Mouse (Mus musculus): ENCODE data around the gene Utp4. TPM values are rescaled to one million over a fixed set of nuclear protein-coding genes. Genes with fewer than 3 reads are reported as not detected.
A peak's percentile ranks its signal among the peaks of the same experiment; 100 is the strongest.

Gene Utp4
- polyA plus RNA-seq, 1 experiment from 2014 or later = 59.7 TPM

- no peak overlapping the region for H3K4me2 ChIP-seq (ENCODE audit: low read depth, low read length)
- WGBS = 52% methylated on average over 3 of the region's 3 CpGs
- no peak overlapping the region for H3K4me3 ChIP-seq (ENCODE audit: low read length)
- no peaks in the 10 kb centered on the region for H3K9me3 ChIP-seq (ENCODE audit: control insufficient read depth, low read length)
- H3K27me3 ChIP-seq (ENCODE audit: control insufficient read depth, insufficient read depth, low read depth, low read length) = no peaks in the 10 kb centered on the region
- H3K9ac ChIP-seq (ENCODE audit: low read length) = no peak overlapping the region
- no peaks in the 10 kb centered on the region for H3K36me3 ChIP-seq (ENCODE audit: control insufficient read depth, insufficient read depth, low read length)
- H3K4me1 ChIP-seq (replicated peaks; ENCODE audit: control insufficient read depth, insufficient read depth, low read length) = peaks cover 9% of the 10 kb centered on the region
- H3K27ac ChIP-seq (ENCODE audit: low read length) = no peak overlapping the region
- ATAC-seq (ENCODE audit: low read depth) = peak; percentile 47; the same call in 1 of the 2 replicates
Measured at GRCm38 (mm10) chr8:106969964-106970363, 76.5 kb downstream of the Utp4 start.

- H3K27ac ChIP-seq (ENCODE audit: low read length) = 0 out of 2 replicates have a peak overlapping the region, but pooled peaks have one; percentile 5
- H3K9me3 ChIP-seq (ENCODE audit: control insufficient read depth, low read length) = no peaks in the 10 kb centered on the region
- ATAC-seq (ENCODE audit: low read depth) = peak; percentile 71; the same call in 1 of the 2 replicates
- 42% methylated on average over 5 of the region's 5 CpGs for WGBS
- no peak overlapping the region for H3K4me3 ChIP-seq (ENCODE audit: low read length)
- H3K27me3 ChIP-seq (ENCODE audit: control insufficient read depth, insufficient read depth, low read depth, low read length) = no peaks in the 10 kb centered on the region
- no peak overlapping the region for H3K9ac ChIP-seq (ENCODE audit: low read length)
- H3K4me1 ChIP-seq (replicated peaks; ENCODE audit: control insufficient read depth, insufficient read depth, low read length) = peaks cover 9% of the 10 kb centered on the region
- no peaks in the 10 kb centered on the region for H3K36me3 ChIP-seq (ENCODE audit: control insufficient read depth, insufficient read depth, low read length)
- no peak overlapping the region for H3K4me2 ChIP-seq (ENCODE audit: low read depth, low read length)
Measured at GRCm38 (mm10) chr8:106971916-106972315, 78.5 kb downstream of the Utp4 start.

Other genes starting within 250 kb of the Utp4 start
- 10.2 and 10.5 TPM in 2 replicates for gene Tango6, start 210.6 kb upstream of the Utp4 start, polyA plus RNA-seq (2015; fragmentation: Nextera tagmentation; extraction: Ambion mirVana)
- gene Has3, start 23.4 kb upstream of the Utp4 start, polyA plus RNA-seq (2015; fragmentation: Nextera tagmentation; extraction: Ambion mirVana) = 0.23 and 0.24 TPM in 2 replicates
- 15.0 and 15.7 TPM in 2 replicates for gene Sntb2, start 42.1 kb downstream of the Utp4 start, polyA plus RNA-seq (2015; fragmentation: Nextera tagmentation; extraction: Ambion mirVana)
- 65.3 and 68.9 TPM in 2 replicates for gene Vps4a, start 137.6 kb downstream of the Utp4 start, polyA plus RNA-seq (2015; fragmentation: Nextera tagmentation; extraction: Ambion mirVana)
- gene Pdf, start 155.0 kb downstream of the Utp4 start, polyA plus RNA-seq (2015; fragmentation: Nextera tagmentation; extraction: Ambion mirVana) = 32.7 and 35.5 TPM in 2 replicates
- gene Cog8, start 163.1 kb downstream of the Utp4 start, polyA plus RNA-seq (2015; fragmentation: Nextera tagmentation; extraction: Ambion mirVana) = 28.6 and 29.6 TPM in 2 replicates
- gene Nip7, start 163.2 kb downstream of the Utp4 start, polyA plus RNA-seq (2015; fragmentation: Nextera tagmentation; extraction: Ambion mirVana) = 68.6 and 75.3 TPM in 2 replicates
- 1.7 and 1.9 TPM in 2 replicates for gene Tmed6, start 172.0 kb downstream of the Utp4 start, polyA plus RNA-seq (2015; fragmentation: Nextera tagmentation; extraction: Ambion mirVana)
- gene Terf2, start 202.9 kb downstream of the Utp4 start, polyA plus RNA-seq (2015; fragmentation: Nextera tagmentation; extraction: Ambion mirVana) = 16.8 and 18.4 TPM in 2 replicates